Mouse (Mus musculus): ENCODE measurements around the gene Fam177a. TPM values are rescaled to one million over a fixed set of nuclear protein-coding genes. Genes with fewer than 3 reads are reported as not detected.

The Fam177a gene
- polyA plus RNA-seq, 1 experiment: 20.0 TPM

Other genes starting within 250 kb of the Fam177a start
- gene Gm20403, start 137.9 kb upstream of the Fam177a start, polyA plus RNA-seq (2011; ENCODE audit: insufficient read length, low read depth, missing spikeins): not detected in 2 replicates
- 35.3 and 36.7 TPM in 2 replicates for gene Baz1a, start 110.1 kb upstream of the Fam177a start, polyA plus RNA-seq (2011; ENCODE audit: insufficient read length, low read depth, missing spikeins)
- gene 2700097O09Rik, start 44.4 kb upstream of the Fam177a start, polyA plus RNA-seq (2011; ENCODE audit: insufficient read length, low read depth, missing spikeins): 10.5 and 12.3 TPM in 2 replicates
- 201 and 204 TPM in 2 replicates for gene Srp54a, start 44.2 kb upstream of the Fam177a start, polyA plus RNA-seq (2011; ENCODE audit: insufficient read length, low read depth, missing spikeins)
- gene Srp54b, start 30.6 kb downstream of the Fam177a start, polyA plus RNA-seq (2011; ENCODE audit: insufficient read length, low read depth, missing spikeins): 27.6 and 48.1 TPM in 2 replicates
- gene 1700047I17Rik2, start 75.1 kb downstream of the Fam177a start, polyA plus RNA-seq (2011; ENCODE audit: insufficient read length, low read depth, missing spikeins): 9.2 and 13.0 TPM in 2 replicates
- gene Srp54c, start 105.7 kb downstream of the Fam177a start, polyA plus RNA-seq (2011; ENCODE audit: insufficient read length, low read depth, missing spikeins): 117 and 143 TPM in 2 replicates
- 8.2 and 10.2 TPM in 2 replicates for gene 1110008L16Rik, start 175.1 kb downstream of the Fam177a start, polyA plus RNA-seq (2011; ENCODE audit: insufficient read length, low read depth, missing spikeins)
- gene Ppp2r3c, start 178.5 kb downstream of the Fam177a start, polyA plus RNA-seq (2011; ENCODE audit: insufficient read length, low read depth, missing spikeins): 27.2 and 31.0 TPM in 2 replicates